Mouse (Mus musculus) kidney, adult 2 months (tissue): ENCODE measurements around the gene Plppr3.

Experiments used
- CTCF ChIP-seq: fragments of 200-500 bp; conservative IDR thresholded peaks from 2 replicates; pipeline ENCODE4 v1.5.1; 2011; ENCODE audit warnings: low read depth, mild to moderate bottlenecking, control low read depth, low read length, moderate library complexity, mixed read lengths; ENCODE audit not compliant: insufficient read depth, insufficient read length
- POLR2A ChIP-seq: fragments of 200-500 bp; IDR thresholded peaks from one replicate; pipeline ENCODE4 v1.6.1; 2011; ENCODE audit warnings: low read depth, low read length, control low read depth

- TF ChIP-seq CTCF: no peak
- TF ChIP-seq POLR2A: no peak
Observed at GRCm38 (mm10) chr10:79852827-79853226, 21.6 kb downstream of the Plppr3 start.
